Mouse (Mus musculus) urinary bladder, adult 18-20 months (tissue): Measurements from ENCODE around the gene Hps3.
"Not testable (repeated sequence)": the region's sequence is repeated elsewhere in the genome, so short reads cannot be mapped to it uniquely, and the experiment has no call there.

Experiments used
- DNase-seq, 2 experiments: peaks; one replicate each; pipeline ENCODE4 v3.0.0; 2022; ENCODE audit warnings: low spot score in 2 of 2, mixed read lengths in 2 of 2

Gene Hps3

DNA sequence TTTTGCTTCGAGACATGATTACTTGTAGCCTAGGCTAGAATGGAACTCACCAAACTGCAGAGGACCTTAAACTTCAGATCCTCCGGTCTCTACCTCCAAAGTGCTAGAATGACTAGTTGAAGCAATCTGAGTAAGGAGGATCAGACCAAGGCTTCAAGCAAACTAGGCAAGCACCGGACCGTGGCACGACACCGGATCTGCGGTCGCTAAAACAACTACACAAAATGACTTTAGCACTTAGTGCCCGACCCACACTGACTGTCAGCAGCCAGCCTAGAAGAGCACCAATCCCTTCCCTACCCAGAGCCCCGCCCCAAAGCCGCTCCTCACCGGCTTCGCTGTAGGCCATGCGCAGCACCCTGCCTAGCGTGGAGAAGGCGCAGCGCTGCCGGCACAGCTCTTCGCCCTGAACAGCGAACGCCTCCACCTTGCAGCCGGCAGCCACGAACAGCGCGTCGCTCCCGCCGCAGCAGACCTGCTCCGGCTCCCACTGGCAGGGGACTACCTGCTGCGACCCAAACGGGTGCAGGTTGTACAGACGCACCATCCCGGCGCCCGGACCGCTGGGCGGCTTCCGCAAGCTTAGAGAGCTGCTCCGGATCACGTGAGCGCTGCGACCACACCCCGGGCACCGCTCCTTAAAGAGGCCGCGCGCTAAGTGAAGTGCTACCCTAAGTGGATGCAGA, at the start of gene Hps3:
TSS of gene Hps3 (minus strand) at position 597 of the 686 bp plus-strand sequence.
- peak; percentile 78 to 90 for DNase-seq

DNA sequence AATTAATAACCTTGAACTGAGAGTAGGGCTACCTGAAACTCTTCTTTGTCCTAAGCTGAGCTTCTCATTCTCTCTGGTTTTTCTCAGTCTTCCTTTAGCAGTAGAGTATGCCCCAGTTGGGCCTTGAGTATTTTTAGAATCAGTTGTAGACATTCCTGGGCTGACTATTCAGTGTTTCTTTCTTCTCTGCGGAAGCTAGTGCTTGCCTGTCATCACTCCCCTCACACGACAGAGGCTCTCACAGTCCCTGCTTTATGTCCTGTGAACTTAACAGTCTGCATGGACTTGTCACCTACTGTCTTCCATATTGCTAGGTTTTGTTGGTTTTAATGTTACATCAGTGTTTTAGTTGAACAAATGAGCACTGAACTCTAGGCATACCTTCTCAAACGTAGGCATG, 47.0 kb upstream of the Hps3 start:
- DNase-seq = no peak

DNA sequence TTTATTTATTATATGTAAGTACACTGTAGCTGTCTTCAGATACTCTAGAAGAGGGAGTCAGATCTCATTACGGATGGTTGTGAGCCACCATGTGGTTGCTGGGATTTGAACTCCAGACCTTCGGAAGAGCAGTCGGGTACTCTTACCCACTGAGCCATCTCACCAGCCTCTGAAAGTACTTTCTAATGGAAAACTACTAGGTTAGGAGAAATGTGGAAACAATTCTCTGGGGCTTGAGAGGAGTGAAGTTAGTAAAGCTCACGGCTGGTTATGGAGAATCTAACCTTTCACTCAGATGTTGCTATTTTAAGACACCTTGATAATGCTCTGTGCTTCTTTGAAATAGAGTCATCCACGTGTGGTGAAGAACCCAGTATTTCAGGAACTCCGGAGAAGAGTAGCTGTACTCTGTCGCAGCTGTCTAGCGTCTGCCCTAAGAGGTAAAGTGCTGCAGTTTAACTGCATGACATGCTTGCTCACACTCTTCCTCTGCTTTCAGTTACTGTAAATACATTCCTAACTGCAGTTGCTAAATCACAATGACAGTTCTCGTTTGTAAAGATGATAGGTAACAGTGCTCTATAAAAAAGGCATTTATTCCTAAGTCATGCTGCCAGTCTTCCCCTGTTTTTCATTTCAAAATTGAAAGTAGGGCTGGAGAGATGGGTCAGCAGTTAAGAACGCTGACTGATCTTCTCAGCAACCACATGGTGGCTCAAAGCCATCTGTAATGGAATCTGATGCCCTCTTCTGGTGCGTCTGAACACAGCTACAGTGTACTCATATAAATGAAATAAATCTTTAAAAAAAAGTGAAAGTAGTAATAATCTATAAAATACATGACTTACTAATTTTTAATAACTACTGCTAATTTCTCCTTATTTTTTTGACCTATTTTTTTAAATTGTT, 41.3 kb upstream of the Hps3 start:
- DNase-seq = no peak

DNA sequence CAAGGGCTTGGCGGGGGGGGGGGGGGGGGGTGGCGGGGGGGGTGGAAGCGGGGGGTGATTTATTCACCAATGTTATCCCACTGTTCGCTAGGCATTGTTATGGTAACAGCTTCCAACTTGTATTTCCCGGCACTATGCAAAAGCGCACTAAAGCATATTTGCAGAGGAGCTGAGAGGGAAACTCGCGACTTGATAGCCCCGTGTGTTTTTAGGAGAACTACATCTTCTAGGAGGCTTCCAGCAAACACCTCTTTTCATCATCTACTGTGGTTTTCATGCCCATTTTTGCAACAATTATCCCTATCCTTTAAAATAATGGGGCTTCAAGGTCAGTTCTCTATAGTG, 23.1 kb upstream of the Hps3 start:
- DNase-seq = no peak

DNA sequence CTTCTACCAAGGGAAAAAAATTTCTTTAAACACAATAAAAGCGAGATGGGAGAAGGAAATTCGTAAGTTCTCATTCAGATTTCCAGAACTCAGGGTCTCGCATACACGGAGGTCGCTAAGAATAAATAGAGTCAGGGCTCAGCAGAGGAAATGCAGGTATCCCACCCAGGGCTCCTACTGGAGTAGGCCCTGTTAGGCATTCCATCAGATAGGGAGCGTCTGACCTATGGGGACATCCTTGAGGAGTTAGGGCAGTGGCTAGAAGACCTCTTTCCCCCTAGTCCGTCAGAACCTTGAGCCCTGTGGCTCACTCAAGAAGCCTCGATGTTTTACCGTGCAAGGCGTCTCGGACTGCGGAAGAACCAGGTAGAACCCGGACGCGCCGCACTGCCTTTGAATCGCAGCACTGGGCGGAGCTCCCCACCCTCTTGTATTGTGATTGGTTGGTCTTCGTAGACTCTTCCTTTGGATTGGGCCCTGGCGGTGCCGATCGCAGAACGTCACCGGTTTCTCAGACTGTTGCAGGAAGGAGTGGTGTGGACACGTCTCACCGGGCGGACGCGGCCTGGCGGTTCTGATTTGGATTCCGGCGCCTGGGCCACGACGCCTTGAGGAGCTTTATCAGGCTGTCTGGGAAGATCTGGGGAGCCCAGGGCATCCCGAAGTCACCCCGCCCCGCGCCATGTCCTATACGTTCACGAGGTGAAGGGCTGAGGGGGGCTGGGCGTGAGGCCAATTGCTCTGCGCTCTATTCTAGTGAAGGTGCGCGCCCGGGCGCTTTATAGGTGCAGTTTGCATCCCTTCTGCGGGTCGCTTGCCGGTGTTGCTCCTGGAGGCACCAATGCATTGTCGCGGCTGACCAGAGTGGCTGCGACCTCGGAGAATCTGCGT, 22.4 kb upstream of the Hps3 start, which contains the start of gene Hltf:
TSS of gene Hltf (plus strand) at position 506 of the 891 bp plus-strand sequence.
- DNase-seq = peak; percentile 94 to 96

DNA sequence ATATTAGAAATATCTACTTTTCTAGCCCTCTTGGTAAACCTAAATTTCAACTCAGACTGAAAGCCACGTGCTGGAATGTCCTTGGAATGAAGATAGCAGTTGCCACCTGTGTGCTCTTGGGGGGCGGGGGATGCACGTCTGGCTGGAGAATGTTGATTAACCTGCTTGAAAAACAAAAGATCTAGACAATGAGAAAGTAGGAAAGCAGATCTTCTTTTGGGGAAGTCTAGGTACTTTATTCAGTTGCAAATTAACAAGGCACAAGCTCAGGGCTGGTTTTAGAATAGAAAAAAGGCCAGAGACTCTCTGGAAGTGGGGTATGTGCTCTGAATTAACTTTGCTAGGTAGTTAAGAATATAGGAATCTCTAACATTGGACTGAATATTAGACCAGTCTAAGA, 9.6 kb upstream of the Hps3 start:
- DNase-seq = not testable (repeated sequence)

DNA sequence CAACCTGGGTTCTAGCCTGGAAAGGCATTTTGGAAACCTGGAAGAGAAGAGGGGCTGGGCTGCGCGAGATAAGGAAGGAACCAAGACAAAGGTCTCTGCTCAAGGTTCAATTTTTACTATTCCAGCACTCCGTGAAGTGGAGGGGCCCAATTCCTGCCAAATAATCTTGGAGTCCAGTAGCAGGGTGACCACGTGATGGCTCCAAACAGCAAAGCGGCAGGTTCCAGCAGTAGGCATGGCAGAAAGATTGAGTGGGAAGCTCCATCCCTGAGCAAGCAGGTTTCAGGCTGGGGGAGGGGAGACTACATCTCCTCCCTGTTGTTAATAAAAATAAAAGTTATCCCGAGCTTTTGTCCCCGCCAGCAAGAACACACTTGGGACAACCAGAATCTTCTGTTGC, 6.3 kb upstream of the Hps3 start:
- not testable (repeated sequence) for DNase-seq

DNA sequence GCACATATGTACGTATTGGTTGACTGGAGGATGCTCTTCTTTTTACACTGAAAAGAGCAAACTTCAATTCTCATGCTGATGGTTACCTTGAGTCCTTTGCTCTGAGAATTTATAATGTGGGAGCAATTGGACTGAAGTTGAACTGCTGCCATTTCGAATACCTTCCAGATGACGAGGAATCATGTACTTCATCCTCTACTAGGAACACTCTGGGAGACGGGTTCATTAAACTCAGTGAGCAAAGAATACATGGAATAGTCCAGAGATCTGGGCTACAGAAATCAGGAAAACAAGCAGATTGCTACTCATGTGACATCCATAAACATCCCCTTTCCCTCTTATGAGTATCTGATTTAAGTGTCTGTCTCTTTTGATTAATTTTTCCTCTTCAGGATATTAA, 954 bp upstream of the Hps3 start:
- no peak for DNase-seq

DNA sequence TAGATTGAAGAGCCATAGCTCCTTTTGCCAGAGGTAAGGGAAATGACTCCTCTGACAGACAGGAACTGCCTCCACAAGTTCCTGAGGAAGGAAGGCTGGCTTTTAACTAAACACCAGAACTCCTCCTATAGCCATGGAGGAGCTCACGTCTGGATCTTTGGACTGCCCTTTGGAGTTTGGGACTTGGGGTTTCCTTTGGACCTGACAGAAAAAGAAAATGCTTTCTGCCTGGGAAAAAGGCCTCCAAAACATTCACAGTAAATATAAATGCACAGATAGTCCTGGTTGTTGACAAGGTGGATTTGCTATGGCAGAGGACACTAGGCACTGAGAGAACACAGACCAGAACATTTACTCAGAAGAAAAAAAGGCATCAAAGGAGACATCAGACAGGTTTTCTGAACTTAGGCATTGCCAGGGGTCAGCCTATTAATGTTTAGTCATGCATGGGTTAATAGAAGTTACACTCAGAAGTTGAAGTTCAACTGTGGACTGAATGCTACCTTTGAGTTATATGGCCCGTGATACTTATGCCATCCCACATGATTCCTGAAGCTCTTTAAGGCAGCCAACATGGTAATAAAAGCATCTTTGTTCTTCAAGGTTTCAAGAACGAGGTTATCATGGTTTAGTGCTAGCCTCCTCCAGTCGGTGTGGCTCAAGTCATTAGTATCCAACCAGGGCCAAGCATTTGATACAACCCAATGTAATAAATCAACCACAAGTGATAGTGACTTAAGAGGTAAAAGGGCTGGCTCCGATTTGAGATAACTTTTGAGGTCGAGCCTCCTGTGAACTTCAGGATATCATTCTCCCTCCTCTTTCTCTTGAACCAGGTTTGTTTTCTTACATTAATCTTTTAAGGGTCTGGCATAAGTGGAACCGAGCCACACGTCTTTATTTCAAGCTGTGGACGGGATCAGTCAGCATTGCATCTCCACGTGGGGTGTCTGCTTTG, 1.1 kb downstream of the Hps3 start:
- DNase-seq = no peak

DNA sequence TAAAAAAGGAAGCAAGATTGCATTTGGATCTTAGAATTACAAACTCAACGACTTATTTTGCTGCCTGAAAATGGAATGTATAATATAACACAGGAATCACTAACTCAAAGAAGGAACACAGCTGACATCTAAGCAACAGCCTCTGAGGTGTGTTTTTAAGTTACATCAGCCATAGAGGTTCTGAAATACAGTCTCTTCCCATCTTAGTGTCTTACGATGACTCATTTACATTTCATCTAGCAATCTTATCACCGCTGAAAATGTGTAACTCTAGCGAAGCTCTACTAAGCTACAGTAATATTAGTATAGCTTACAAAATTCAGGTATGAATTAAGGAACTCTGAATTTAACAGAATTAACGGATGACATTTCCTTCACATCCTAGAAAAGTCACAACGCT, 4.3 kb downstream of the Hps3 start:
- DNase-seq = no peak

DNA sequence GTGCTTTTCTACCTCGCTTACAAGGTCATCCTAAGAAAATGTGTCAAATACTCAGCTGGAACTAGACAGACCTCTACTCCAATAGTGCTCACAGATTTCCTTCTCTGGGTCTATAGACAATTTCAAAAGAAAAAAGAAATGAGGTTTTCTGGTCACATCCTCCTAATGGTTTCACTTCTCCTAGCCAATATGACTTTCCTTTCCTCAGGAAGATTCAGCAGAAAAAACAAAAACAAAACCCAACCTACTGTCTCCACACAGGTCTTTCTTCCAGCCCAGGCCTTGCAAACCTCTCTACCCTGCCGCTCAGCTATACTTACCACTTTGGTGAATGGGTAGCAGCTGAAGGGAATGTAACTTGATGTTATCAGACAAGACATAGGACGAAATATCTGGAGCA, 6.5 kb downstream of the Hps3 start:
- no peak for DNase-seq

DNA sequence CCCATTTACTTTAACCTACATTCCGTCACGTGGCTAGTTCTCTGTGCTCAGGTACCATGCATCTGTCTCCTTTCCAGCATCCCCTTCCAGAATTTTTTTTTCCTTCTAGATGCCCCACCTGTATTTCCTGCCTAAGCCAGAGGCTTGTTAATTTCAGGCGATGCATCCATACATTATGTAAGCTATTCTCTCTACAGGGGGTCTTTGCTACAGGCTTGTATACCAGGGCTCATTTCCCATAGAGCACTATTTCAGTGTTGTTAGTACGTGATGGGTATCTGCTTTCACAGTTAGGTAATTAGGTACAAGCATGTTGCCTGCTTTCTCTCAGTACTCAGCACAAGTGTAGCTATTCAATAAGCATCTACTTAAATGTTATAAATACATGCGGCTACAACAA, 7.3 kb downstream of the Hps3 start:
- DNase-seq = no peak

DNA sequence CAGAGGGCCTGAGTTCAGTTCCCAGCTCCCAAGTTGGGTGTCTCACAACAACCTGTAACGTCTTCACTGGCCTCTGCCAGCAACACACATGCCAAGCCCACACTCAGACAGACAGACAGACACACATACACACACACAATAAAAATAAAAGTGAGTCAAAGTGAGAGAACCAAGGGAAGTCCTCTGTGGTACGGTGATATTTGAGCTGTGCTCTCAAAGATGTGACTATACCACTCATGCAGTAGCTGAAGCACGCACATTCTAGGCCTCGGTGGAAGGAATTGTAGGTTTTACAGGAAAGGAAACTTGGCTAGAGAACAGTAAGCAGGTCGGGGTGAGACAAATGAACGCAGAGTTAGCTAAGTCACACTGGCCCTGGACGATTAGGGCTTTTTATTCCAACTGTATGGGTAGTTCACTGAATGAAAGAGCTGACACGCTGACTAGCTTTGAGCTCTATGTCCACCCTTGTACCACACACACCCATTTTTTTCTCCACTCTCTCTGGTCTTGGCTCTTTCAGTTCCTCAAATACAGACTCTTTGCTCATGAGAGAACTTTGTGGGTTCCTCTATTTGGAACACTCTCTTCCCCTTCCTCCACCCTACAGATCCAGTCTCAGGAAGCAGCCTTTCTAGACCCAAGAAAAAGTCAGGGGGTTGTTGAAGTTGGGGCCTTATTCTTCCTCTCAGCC, 8.0 kb downstream of the Hps3 start:
- no peak for DNase-seq

DNA sequence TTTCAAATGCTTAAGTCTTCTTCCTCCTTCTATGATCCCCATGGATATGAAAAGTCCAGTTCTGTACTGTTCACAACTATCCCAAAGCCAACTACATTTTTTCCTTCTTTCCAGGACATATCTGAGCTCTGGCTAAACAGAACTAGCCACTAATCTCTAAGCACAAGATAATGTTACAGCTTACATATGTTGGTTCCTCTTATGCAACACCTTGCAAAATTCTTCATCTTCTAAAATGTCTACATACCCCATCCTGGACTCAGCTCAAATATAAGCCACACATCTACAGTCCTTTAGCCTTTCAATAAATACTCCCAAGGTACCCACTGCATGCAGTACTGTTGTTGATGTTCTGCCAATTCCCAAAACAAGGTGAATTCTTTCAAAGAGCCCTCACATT, 8.6 kb downstream of the Hps3 start:
- DNase-seq = no peak

DNA sequence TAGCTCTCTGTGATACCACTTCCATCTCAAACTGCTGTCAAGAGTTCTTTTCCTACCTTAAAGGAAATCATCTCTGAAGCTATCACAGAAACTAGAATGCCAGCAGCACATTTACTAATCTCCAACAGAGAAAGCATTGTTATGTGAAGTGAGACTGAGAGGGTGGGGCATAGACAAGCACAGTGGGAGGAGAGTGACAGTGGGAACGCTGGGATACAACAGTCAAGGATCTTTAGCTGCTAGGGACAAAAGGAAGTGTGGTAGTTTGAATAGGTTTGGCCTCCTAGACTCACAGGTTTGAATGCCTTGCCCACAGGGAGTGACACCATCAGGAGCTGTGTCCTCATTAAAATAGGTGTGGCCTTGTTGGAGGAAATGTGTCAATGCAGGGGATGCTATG, 11.3 kb downstream of the Hps3 start:
- no peak for DNase-seq

DNA sequence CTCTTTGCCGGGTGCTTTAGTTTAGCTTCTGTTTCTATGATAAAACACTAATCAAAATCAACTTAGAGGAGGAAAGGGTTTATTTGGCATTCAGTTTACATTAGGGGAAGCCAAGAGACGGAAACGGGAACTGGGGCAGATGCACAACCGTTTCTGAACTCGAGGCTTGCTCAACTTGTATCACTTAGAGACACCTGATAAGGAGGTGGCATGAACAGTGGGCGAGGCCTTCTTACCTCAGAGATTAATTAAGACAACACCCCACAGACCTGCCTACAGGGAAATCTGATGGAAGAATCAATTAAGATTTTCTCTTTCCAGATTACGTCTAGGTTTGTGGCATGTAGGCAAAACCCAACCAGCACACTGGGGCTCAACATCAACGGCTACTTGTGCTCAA, 17.0 kb downstream of the Hps3 start:
- DNase-seq = no peak

DNA sequence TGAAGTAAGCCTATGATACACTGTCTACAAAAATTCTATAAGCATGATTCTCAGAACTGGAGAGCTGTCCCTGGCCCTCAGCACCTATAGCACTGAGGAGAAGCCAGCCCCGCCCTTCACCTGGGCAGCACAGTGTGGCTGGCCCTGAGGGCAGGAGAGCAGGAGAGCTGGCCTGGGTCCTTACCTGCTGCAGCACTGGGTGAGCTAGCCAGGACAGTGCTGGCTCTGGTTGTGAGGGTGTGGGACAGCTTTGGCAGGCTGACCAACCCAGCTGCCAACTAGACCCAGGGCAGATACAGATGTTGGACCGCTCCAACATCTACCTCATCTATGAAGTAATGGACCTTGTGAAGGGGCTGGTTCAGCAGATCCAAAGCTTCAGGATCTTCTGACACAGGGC, 20.7 kb downstream of the Hps3 start:
- DNase-seq = no peak

DNA sequence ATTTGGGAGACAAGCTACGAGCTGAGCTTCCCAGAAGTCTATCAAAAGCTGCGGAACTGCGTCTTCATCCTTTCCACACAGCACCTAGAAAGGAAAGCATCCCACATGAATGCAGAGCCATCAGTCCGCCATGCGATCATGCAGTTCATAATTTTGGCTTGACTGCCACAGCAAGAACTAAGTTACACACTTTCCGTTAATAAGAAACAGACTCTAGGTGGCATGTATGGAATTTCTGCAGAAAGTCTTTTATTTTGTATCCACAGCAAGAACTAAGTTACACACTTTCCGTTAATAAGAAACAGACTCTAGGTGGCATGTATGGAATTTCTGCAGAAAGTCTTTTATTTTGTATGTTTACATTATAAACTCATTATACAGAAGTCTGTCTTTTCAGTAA, 24.2 kb downstream of the Hps3 start:
- not testable (repeated sequence) for DNase-seq

DNA sequence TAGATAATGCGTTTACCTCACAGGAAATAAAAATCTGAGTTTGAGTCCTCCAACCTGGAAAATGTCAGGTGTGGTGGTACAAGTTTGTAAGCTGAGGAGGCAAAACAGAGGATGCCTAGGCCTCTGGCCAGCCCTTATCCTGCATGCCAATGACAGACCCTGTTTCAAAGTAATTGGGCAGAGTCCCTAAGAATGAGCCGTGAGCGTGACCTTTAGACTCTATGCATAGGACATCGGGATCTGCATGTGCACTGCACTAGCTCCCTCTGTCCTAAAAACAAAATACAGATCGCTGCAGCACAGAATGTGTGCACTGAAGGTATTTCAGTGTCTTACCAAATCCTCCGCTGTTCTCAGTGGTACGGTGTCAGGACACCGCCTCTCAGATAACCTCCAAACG, 24.7 kb downstream of the Hps3 start:
- no peak for DNase-seq

DNA sequence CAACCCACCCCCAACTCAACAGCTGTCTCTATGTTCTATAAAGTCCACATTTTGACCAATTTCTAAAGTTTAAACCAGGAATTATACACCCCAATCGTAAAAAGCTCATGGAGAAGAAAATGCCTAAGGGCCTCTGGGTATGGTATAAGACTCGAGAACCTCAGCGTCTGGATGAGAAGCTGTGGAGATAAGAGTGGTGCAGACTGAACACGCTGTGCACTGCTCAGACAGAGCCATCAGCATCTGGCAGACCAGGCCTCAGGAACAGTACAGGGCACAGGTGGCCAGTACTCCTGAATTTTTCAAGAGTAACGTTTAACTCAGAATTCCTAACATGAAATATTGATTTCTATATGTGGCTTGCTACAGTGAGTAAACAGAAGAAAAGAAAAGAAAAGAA, 27.4 kb downstream of the Hps3 start:
- DNase-seq = no peak
